Mouse (Mus musculus) kidney, adult 2 months (tissue): ENCODE measurements at regions not wholly inside any gene's neighbourhood (a gene's known extent, or its start where the extent isn't known, plus 50 kb on each side); places are given as distances from the start of the nearest gene placed in this dataset.
A peak's percentile ranks its signal among the peaks of the same experiment; 100 is the strongest.

ENCODE experiments used
- DNase-seq: peaks from one replicate; pipeline ENCODE4 v3.0.0; 2021
- H3K27ac ChIP-seq: fragments of 200-500 bp; 2 replicates; pipeline ENCODE4 v1.5.1; 2012; ENCODE audit warnings: low read depth, low read length, control low read depth, inconsistent platforms; ENCODE audit not compliant: insufficient read depth
- H3K27me3 ChIP-seq: fragments of 200-500 bp; replicated peaks from 2 replicates; pipeline ENCODE4 v1.6.1; 2012; ENCODE audit warnings: mild to moderate bottlenecking, moderate library complexity, low read length, inconsistent platforms; ENCODE audit not compliant: control insufficient read depth, insufficient read depth
- H3K36me3 ChIP-seq: fragments of 200-500 bp; 2 replicates; pipeline ENCODE4 v1.6.1; 2012; ENCODE audit warnings: mild to moderate bottlenecking, moderate library complexity, low read length, inconsistent platforms; ENCODE audit not compliant: control insufficient read depth, insufficient read depth
- H3K4me1 ChIP-seq: fragments of 200-500 bp; 2 replicates; pipeline ENCODE4 v1.6.1; 2011; ENCODE audit warnings: low read length; ENCODE audit not compliant: control insufficient read depth, insufficient read depth
- H3K4me3 ChIP-seq: fragments of 200-500 bp; 2 replicates; pipeline ENCODE4 v1.5.1; 2011; ENCODE audit warnings: mild to moderate bottlenecking, low read depth, low read length, control low read depth; ENCODE audit not compliant: insufficient read depth
- CTCF ChIP-seq: fragments of 200-500 bp; conservative IDR thresholded peaks from 2 replicates; pipeline ENCODE4 v1.5.1; 2011; ENCODE audit warnings: low read depth, mild to moderate bottlenecking, control low read depth, low read length, moderate library complexity, mixed read lengths; ENCODE audit not compliant: insufficient read depth, insufficient read length
- POLR2A ChIP-seq: fragments of 200-500 bp; IDR thresholded peaks from one replicate; pipeline ENCODE4 v1.6.1; 2011; ENCODE audit warnings: low read depth, low read length, control low read depth
- WGBS: fragments of 180-500 bp; shearing (Covaris S2); methylation state at CpG from one replicate; pipeline ENCODE4 v1.1.7; 2018; 5-methylcytosine and 5-hydroxymethylcytosine counted together

DNA sequence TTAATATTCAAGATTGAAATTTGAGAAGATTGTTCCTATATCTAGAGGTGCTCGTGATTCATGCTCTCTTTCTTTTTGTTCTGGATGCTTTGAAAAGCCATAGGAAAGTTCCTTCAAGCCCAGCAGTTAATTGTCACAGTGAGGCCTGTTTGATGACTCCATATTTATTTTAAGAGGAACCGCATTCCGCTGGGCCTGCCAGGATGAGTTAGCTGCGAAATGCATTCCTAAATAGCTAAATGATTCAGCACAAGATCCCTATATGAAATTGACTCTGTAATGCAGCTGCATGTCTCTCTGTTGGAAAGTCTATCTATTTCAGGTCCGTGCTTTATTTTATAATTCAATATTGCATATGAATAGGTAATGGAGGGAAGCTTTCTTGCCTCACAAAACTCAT lies 511.9 kb upstream of the Adgra3 start:
- Histone ChIP-seq H3K27me3 (no peaks in the 10 kb centered on the region), H3K36me3 (no peaks in the 10 kb centered on the region), H3K27ac (no peak overlapping the region), H3K4me1 (no peaks in the 10 kb centered on the region), H3K4me3 (no peak overlapping the region)
- WGBS, result 72% methylated on average over 5 of the region's 5 CpGs
- no peak for DNase-seq
- no peak for TF ChIP-seq CTCF
- no peak for TF ChIP-seq POLR2A

DNA sequence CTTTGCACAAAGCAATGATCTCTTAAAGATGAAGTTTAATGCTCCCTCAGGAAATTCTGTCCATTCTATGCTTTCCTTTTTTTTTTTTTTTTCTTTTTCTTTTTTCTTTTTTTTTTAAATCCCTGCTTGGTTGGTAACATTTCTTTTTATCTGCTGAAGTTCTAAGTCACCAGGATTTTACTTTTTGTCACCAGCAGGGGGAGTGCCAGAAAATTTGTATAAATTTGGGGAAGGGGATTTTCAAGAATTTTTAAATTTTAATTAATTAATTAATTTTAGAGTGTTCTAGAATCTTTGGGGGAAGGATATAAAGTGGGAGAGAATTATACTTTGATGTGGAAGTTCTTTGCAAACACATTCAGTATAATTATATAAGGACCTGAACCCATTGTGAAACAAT lies 492.3 kb upstream of the Adgra3 start:
- TF ChIP-seq CTCF, result no peak
- TF ChIP-seq POLR2A, result no peak
- Histone ChIP-seq H3K27ac (no peak overlapping the region), H3K4me1 (no peaks in the 10 kb centered on the region), H3K27me3 (no peaks in the 10 kb centered on the region), H3K36me3 (no peaks in the 10 kb centered on the region), H3K4me3 (no peak overlapping the region)
- no peak for DNase-seq

DNA sequence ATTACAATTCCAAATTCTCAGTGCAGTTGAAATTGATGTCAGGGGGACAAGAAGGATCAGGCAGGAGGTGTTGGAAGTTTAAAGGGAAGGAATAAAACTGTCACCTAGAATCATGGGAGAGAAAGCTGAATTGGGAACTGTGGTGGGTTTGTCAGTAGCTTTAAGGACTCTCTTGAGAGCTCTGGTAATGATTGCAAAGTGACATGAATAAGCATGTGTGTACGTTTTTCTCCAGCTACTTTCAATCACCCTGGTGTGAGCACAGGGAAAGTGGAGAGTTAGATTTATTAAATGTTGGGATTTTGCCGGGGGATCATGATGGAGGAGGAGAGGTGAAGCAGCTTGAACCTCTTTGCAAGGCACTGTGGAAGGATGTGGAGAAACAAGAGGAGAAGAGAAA lies 453.7 kb upstream of the Adgra3 start:
- DNase-seq, result no peak
- no peaks in the 10 kb centered on the region for H3K27me3 ChIP-seq
- no peak overlapping the region for H3K27ac ChIP-seq
- no peaks in the 10 kb centered on the region for H3K36me3 ChIP-seq
- no peak overlapping the region for H3K4me3 ChIP-seq
- TF ChIP-seq CTCF (no peak), POLR2A (no peak)
- 43% methylated on average over 2 of the region's 2 CpGs for WGBS
- H3K4me1 ChIP-seq, result no peaks in the 10 kb centered on the region

DNA sequence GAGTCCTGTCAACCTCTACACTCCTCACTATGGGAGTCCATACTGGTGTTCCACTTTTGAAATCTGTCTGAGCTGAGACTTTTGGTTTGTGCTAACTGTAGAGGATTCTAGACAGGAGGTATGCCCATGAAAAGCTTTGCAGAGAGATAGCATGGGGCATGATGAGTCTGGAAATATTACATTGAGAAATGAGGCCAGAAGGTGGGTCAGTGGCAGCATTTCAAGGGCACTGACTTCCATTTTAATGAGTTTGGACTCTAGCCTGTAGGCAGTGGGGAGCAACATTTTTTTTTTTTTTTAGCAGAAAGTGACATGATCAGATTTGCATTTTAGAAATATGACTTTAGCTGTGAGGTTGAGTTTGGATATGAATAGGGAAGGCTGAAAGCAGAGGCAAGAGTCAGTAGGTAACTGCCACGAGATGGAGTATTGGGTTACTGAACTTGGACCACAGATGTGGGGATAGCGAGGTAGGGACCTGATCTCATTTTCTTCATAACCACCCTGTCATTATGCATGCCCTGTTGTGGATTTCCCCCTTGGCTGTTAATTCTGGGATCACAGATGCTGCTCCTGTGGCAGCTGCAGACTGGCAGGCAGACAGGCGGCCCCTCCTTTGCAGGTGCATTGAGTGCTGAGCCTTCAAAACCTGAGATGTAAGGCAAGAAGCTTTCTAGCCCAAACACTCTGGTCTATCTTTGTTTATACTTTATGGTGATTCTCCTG lies 451.1 kb upstream of the Adgra3 start:
- no peak for DNase-seq
- TF ChIP-seq CTCF, result no peak
- no peak for TF ChIP-seq POLR2A
- Histone ChIP-seq H3K4me1 (no peaks in the 10 kb centered on the region), H3K27ac (no peak overlapping the region), H3K27me3 (no peaks in the 10 kb centered on the region), H3K36me3 (no peaks in the 10 kb centered on the region), H3K4me3 (no peak overlapping the region)
- WGBS, result 75% methylated on average over 3 of the region's 3 CpGs

DNA sequence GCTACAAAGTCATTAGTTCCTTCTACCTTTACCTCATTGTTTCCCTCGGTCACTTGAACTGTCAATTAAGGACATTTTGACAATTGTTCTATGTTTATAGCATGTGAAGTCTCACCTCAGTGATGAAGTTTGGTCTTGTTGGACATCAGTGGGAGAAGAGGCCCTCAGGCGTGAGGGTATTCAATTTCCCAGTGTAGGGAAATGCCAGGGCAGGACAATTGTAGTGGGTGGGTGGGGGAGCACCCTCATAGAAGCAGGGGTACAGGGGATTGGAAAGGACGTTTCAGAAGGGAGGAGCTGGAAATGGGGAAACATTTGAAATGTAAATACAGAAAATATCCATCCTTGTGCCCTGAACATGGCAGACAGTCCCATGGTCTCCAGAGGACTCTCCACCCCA lies 431.4 kb upstream of the Adgra3 start:
- Histone ChIP-seq H3K4me3 (no peak overlapping the region), H3K27me3 (no peaks in the 10 kb centered on the region), H3K27ac (no peak overlapping the region), H3K36me3 (no peaks in the 10 kb centered on the region), H3K4me1 (no peaks in the 10 kb centered on the region)
- TF ChIP-seq CTCF (no peak), POLR2A (no peak)
- 69% methylated on average over 3 of the region's 3 CpGs for WGBS
- DNase-seq, result no peak

DNA sequence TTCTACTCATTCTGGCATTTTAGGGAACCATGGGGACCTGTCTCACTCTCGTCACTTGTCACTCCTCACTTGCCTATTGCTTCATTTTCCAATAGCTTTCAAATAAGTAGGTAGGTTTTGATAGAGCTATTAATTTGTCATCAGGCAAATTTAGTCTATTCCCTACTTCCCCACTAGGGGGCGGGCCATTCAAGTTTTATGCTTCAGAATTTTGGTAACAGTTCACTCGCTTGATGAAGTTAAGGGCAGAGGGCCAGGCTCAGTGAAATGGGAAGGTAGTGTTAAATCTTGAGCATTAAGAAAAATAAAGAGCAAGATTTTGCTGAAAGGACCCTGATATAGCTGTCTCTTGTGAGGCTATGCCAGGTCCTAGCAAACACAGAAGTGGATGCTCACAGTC lies 418.2 kb upstream of the Adgra3 start:
- DNase-seq, result peak; percentile 58
- H3K27me3 ChIP-seq, result no peaks in the 10 kb centered on the region
- no peak overlapping the region for H3K4me3 ChIP-seq
- H3K4me1 ChIP-seq, result no peaks in the 10 kb centered on the region; the same call in 1 of the 2 replicates
- TF ChIP-seq POLR2A, result no peak
- TF ChIP-seq CTCF, result 0 out of 2 replicates have a peak, but pooled peaks have one; percentile 11
- no peak overlapping the region for H3K27ac ChIP-seq
- no peaks in the 10 kb centered on the region for H3K36me3 ChIP-seq
- WGBS, result 10% methylated on average over 3 of the region's 3 CpGs

DNA sequence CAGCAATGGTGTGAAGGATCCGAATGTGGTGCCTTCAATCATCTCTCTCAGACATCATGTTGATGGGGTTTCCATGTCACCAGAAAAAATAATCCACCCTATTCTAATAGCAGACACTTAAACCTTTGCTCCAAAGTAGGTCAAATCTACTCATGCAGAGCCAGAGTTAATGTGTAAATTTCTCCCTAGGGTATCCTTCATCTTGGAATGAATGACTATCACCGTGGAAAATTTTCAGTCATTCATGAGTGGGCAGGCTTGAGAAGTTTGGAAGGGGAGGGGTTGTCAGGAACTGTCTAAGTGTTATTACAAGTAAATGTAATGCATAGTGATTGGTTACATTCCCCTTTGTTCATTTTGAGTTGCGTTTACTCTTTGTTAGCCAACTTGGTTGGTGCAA lies 402.7 kb upstream of the Adgra3 start:
- peak overlapping the region; percentile 16 for H3K27ac ChIP-seq
- TF ChIP-seq CTCF (no peak), POLR2A (no peak)
- H3K4me3 ChIP-seq, result no peak overlapping the region
- H3K36me3 ChIP-seq, result no peaks in the 10 kb centered on the region
- no peaks in the 10 kb centered on the region for H3K27me3 ChIP-seq
- DNase-seq, result peak; percentile 59
- 25% methylated on average over 3 of the region's 3 CpGs for WGBS
- peaks cover 6% of the 10 kb centered on the region; the same call in 1 of the 2 replicates for H3K4me1 ChIP-seq

DNA sequence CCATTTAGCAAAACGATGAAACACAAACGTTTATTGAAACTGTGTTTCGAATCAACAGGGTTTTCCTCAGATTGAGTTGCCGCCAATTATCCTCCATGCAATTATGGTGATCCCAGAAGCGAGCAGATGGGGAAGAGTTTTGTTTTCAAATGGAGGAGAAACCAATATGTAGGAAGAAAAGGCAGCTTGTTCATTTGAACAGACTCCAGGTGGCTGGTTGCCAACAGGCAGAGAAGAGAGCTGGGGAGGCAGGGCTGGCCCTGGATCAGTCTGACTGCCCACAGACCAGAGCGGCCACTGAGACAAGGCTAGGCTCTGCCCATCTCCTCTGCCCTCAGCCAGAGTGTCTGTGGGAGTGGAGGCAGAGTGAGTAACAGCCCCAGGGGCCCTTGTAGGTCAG lies 398.8 kb upstream of the Adgra3 start:
- no peak for TF ChIP-seq POLR2A
- no peak for TF ChIP-seq CTCF
- 76% methylated on average over 6 of the region's 6 CpGs for WGBS
- Histone ChIP-seq H3K4me3 (no peak overlapping the region), H3K36me3 (no peaks in the 10 kb centered on the region), H3K4me1 (peaks cover 6% of the 10 kb centered on the region; the same call in 1 of the 2 replicates), H3K27me3 (no peaks in the 10 kb centered on the region), H3K27ac (no peak overlapping the region)
- peak; percentile 35 for DNase-seq
